Mouse (Mus musculus) cerebellum, adult 2 months (tissue): ENCODE results near the gene Pcnx. TPM values are rescaled to one million over a fixed set of nuclear protein-coding genes. Genes with fewer than 3 reads are reported as not detected.

ENCODE experiments used
- DNase-seq, 2 experiments: peaks; one replicate each; pipeline ENCODE4 v3.0.0; 2021
- H3K27ac ChIP-seq: fragments of 200-500 bp; 2 replicates; pipeline ENCODE4 v1.5.1; 2012; ENCODE audit warnings: low read length, control low read depth, inconsistent platforms; ENCODE audit not compliant: insufficient read depth
- H3K27me3 ChIP-seq: fragments of 200-500 bp; 2 replicates; pipeline ENCODE4 v1.6.1; 2012; ENCODE audit warnings: inconsistent platforms, mild to moderate bottlenecking, low read length, moderate library complexity; ENCODE audit not compliant: control insufficient read depth, insufficient read depth
- H3K4me1 ChIP-seq: fragments of 200-500 bp; 2 replicates; pipeline ENCODE4 v1.6.1; 2011; ENCODE audit warnings: low read length; ENCODE audit not compliant: control insufficient read depth, insufficient read depth
- H3K4me3 ChIP-seq: fragments of 200-500 bp; replicated peaks from 2 replicates; pipeline ENCODE3; 2011; ENCODE audit warnings: mild to moderate bottlenecking, low read depth, low read length, control low read depth; ENCODE audit not compliant: insufficient read depth
- CTCF ChIP-seq: fragments of 200-500 bp; IDR thresholded peaks from 2 replicates; pipeline ENCODE4 v1.5.1; 2011; ENCODE audit warnings: low read depth, mild to moderate bottlenecking, control low read depth, low read length, moderate library complexity, borderline replicate concordance; ENCODE audit not compliant: insufficient read depth
- POLR2A ChIP-seq: fragments of 200-500 bp; IDR thresholded peaks from 2 replicates; pipeline ENCODE4 v1.6.1; 2011; ENCODE audit warnings: low read length, control low read depth, borderline replicate concordance; ENCODE audit not compliant: insufficient read depth
- WGBS: fragments of 180-500 bp; shearing (Covaris S2); methylation state at CpG from one replicate; pipeline ENCODE4 v1.1.7; 2018; 5-methylcytosine and 5-hydroxymethylcytosine counted together
- polyA plus RNA-seq: library from polyadenylated mRNA; depleted of rRNA; stranded (reverse); fragments of >200 nt; gene quantifications from 2 replicates; pipeline ENCODE4 v1.2.3, GENCODE M21; 2012

The Pcnx gene
- polyA plus RNA-seq, 1 experiment = 45.3 TPM

DNA sequence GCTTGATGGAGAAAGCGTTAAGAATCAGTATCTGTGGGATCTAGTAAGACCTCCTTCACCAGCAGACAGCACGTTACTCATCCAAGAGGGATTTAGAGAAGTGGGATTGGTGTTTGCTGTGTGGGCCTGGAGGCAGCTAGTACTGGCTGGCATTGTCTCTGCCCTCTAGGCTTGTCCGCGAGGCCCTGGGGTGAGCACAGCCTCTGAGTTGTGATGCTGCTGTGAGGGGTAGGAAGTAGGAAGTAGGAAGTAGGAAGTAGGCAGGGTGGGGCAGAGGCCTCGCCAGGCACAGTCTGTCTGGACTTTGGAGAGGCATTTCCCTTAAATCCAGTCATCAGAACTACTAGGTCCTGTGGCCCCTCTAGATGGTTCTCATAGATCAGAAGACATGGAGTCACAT lies 50.6 kb downstream of the Pcnx start:
- no peak overlapping the region for H3K4me3 ChIP-seq
- no peaks in the 10 kb centered on the region for H3K27me3 ChIP-seq
- TF ChIP-seq POLR2A (no peak), CTCF (no peak)
- WGBS = 82% methylated on average over 5 of the region's 5 CpGs
- no peak for DNase-seq
- H3K27ac ChIP-seq = no peak overlapping the region
- no peaks in the 10 kb centered on the region for H3K4me1 ChIP-seq

DNA sequence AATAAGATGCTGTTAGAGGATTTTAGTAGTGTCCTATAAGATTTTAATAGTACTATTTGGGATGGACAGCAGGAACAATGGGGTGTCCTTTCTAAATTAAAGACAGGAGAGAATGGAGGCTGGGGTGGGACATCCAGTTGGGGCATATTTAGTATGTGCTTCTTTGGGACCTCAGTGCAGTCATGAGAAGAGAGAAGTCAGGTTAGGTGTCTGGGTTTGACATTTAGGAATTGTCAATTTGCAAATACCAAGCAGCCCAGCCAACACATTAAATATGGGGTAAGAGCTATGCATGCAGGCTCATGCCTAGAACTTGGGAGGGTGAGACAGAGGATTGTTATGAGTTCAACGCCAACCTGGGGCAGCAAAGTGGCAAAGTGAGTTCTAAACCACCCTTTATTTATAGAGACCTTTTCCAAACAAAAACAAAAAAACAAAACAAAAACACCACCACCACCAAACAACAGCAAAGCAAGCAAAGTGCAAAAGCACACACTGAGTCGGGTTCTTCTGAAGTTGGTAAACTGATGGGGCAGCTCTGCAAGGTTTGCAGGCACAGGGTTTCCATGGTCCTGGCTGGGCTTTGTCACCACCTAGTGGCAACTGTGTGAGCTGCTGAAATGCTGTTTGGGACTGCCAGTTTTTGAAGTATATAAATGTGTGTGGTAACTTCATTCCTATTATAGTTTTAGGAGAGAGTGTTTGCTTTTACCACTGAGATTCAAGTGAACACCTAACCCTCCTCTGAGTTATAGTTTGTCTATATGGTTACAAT lies 55.5 kb downstream of the Pcnx start:
- TF ChIP-seq POLR2A (no peak), CTCF (peak; percentile 98)
- WGBS = 56% methylated on average over 2 of the region's 2 CpGs

DNA sequence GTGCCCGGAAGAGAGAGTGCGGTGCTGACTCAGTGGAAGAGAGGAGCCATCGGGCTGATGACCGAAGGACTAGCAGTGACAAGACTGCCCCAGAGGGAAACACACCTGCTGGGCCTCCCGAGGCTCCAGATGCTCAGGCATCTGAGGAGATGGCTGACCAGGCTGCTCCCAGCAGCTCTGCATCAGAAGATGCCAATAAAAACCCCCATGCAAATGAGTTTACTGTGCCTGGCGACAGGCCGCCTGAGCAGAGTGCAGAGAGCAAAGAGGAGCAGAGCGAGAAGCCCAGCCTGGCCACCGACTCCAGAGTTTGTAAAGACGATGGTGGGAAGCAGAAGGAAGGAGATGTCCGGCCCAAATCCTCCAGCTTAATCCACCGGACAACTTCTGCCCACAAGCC lies 58.5 kb downstream of the Pcnx start:
- Histone ChIP-seq H3K27me3 (no peaks in the 10 kb centered on the region), H3K4me1 (no peaks in the 10 kb centered on the region), H3K27ac (no peak overlapping the region), H3K4me3 (no peak overlapping the region)
- WGBS = 73% methylated on average over 12 of the region's 12 CpGs
- DNase-seq = no peak
- TF ChIP-seq POLR2A = no peak
- no peak for TF ChIP-seq CTCF

More for the DNA sequence above, 55.5 kb downstream of the Pcnx start:
- H3K4me1 ChIP-seq = no peaks in the 10 kb centered on the region
- DNase-seq = peak; percentile 72 to 81
- no peak overlapping the region for H3K4me3 ChIP-seq
- no peaks in the 10 kb centered on the region for H3K27me3 ChIP-seq
- H3K27ac ChIP-seq = no peak overlapping the region

DNA sequence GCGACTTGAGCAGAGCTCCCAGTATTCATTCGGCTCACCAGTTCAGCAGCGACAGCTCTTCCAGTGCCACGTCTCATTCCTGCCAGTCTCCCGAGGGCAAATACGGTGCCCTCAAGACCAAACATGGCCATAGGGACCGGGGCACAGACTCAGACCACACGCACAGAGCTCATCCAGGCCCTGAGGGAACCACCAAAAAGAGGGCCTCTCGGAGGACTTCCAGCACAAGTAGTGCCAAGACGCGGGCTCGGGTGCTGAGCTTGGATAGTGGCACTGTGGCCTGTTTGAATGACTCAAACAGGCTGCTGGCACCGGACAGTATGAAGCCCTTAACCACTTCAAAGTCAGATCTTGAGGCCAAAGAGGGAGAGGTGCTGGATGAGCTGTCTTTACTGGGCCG lies 59.1 kb downstream of the Pcnx start:
- no peak overlapping the region for H3K27ac ChIP-seq
- no peak overlapping the region for H3K4me3 ChIP-seq
- WGBS = 81% methylated on average over 14 of the region's 14 CpGs
- H3K4me1 ChIP-seq = no peaks in the 10 kb centered on the region
- TF ChIP-seq CTCF = no peak
- no peak for TF ChIP-seq POLR2A
- no peaks in the 10 kb centered on the region for H3K27me3 ChIP-seq
- DNase-seq = no peak

- Histone ChIP-seq H3K27ac (no peak overlapping the region), H3K4me3 (no peak overlapping the region), H3K4me1 (no peaks in the 10 kb centered on the region), H3K27me3 (no peaks in the 10 kb centered on the region)
- no peak for TF ChIP-seq POLR2A
- TF ChIP-seq CTCF = no peak
- no peak for DNase-seq
- 92% methylated on average over 10 of the region's 10 CpGs for WGBS
These were observed 60.2 kb downstream of the Pcnx start for GRCm38 (mm10) chr12:81920027-81920426.

GRCm38 (mm10) chr12:81920614-81921013 lies 60.8 kb downstream of the Pcnx start:
- Histone ChIP-seq H3K4me3 (no peak overlapping the region), H3K27ac (no peak overlapping the region), H3K4me1 (no peaks in the 10 kb centered on the region), H3K27me3 (no peaks in the 10 kb centered on the region)
- no peak for DNase-seq
- TF ChIP-seq CTCF (no peak), POLR2A (no peak)
- 87% methylated on average over 2 of the region's 2 CpGs for WGBS

- Histone ChIP-seq H3K27ac (no peak overlapping the region), H3K4me3 (no peak overlapping the region), H3K4me1 (no peaks in the 10 kb centered on the region), H3K27me3 (no peaks in the 10 kb centered on the region)
- no peak for DNase-seq
- TF ChIP-seq POLR2A (no peak), CTCF (no peak)
- 90% methylated on average over 4 of the region's 4 CpGs for WGBS
These were observed 62.0 kb downstream of the Pcnx start for GRCm38 (mm10) chr12:81921785-81922184.

DNA sequence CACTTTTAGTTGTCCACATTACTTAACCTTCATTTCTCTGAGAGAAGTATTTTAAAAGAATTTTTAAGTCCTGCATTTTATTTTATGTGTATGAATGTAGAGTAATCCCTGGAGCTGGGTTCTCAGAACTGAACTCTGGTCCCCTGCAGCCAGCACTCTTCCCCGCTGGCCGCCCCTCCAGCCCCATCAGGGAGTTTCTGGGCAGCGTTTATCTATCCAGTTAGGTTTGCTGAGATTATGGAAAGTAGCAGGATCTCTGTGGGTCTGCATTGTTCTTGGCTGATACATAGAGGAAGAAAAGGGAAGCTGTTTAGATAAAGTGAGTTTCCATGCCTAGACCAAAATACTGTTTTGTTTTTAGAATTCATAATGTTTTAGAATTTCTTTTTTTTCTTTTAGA lies 63.0 kb downstream of the Pcnx start:
- Histone ChIP-seq H3K4me1 (no peaks in the 10 kb centered on the region), H3K27ac (no peak overlapping the region), H3K27me3 (no peaks in the 10 kb centered on the region), H3K4me3 (no peak overlapping the region)
- DNase-seq = no peak
- WGBS = 64% methylated on average over 3 of the region's 3 CpGs
- TF ChIP-seq CTCF (no peak), POLR2A (no peak)

DNA sequence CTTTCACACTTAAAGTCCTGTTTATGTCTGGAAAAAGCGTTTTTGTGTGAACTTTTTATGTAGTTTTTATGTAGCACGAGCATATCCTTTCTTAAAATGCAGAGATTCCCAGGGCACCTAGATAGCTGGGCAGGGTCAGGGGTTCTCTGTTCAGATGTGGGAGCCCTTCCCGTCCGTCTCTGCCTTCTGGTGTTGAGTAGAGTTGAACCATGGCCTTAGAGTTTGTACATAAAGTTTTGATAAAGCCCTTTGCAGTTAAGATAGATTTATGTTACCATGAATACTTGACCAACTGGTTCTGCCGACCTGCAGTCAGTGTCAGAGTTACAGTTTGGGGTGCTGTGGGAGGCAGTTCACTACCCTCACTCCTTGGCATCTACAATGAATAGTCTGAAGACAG lies 67.3 kb downstream of the Pcnx start:
- no peak for DNase-seq
- H3K4me1 ChIP-seq = no peaks in the 10 kb centered on the region
- H3K4me3 ChIP-seq = no peak overlapping the region
- no peaks in the 10 kb centered on the region for H3K27me3 ChIP-seq
- WGBS = 92% methylated on average over 5 of the region's 5 CpGs
- TF ChIP-seq POLR2A = no peak
- no peak for TF ChIP-seq CTCF
- H3K27ac ChIP-seq = no peak overlapping the region
